Mouse (Mus musculus): ENCODE measurements around the gene Coq6. TPM values are rescaled to one million over a fixed set of nuclear protein-coding genes. Genes with fewer than 3 reads are reported as not detected.
A peak's percentile ranks its signal among the peaks of the same experiment; 100 is the strongest.

Coq6 gene
- polyA plus RNA-seq, 1 experiment from 2014 or later: 40.9 TPM

DNA sequence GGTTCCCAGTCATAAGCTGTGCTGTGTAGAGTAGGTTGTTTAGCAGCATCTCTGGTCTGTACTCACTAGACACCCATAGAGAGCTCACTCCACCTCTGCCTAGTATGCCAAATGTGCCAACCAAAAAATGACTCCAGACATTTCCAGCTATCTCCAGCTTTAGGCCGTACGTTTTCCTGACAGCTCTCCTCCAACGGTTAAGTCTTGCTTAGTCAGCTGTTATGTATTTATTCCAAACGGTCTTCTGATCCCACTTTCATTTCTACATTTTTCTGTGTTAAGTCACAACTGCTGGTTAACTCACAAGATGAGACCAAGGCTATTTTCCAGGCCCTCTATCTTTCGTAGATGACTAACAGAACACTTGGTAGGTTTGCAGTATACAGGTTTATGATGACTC, 37.2 kb downstream of the Coq6 start:
- WGBS: 85% methylated on average over 5 of the region's 5 CpGs

GRCm38 (mm10) chr12:84399135-84399534, 37.7 kb downstream of the Coq6 start:
- WGBS: 81% methylated on average over 9 of the region's 9 CpGs
- ATAC-seq (ENCODE audit: low FRiP score, low read depth): no peak
- Histone ChIP-seq H3K27me3 (replicated peaks) (no peaks in the 10 kb centered on the region), H3K4me1 (no peaks in the 10 kb centered on the region), H3K27ac (no peak overlapping the region), H3K4me3 (no peak overlapping the region), H3K4me2 (replicated peaks) (no peak overlapping the region), H3K36me3 (no peaks in the 10 kb centered on the region), H3K9me3 (no peaks in the 10 kb centered on the region), H3K9ac (no peak overlapping the region)

More for the DNA sequence above, 37.2 kb downstream of the Coq6 start:
- no peak overlapping the region for H3K9ac ChIP-seq
- H3K9me3 ChIP-seq: no peaks in the 10 kb centered on the region
- no peaks in the 10 kb centered on the region for H3K36me3 ChIP-seq
- H3K27ac ChIP-seq: no peak overlapping the region
- H3K4me2 ChIP-seq (replicated peaks): no peak overlapping the region
- no peaks in the 10 kb centered on the region for H3K27me3 ChIP-seq (replicated peaks)
- H3K4me3 ChIP-seq: no peak overlapping the region
- H3K4me1 ChIP-seq: no peaks in the 10 kb centered on the region
- ATAC-seq (ENCODE audit: low FRiP score, low read depth): no peak

GRCm38 (mm10) chr12:84399663-84400062, 38.2 kb downstream of the Coq6 start:
- no peak overlapping the region for H3K27ac ChIP-seq
- WGBS: 82% methylated on average over 9 of the region's 9 CpGs
- H3K36me3 ChIP-seq: no peaks in the 10 kb centered on the region
- no peak overlapping the region for H3K4me3 ChIP-seq
- H3K9ac ChIP-seq: no peak overlapping the region
- no peaks in the 10 kb centered on the region for H3K4me1 ChIP-seq
- no peaks in the 10 kb centered on the region for H3K9me3 ChIP-seq
- H3K27me3 ChIP-seq (replicated peaks): no peaks in the 10 kb centered on the region
- no peak for ATAC-seq (ENCODE audit: low FRiP score, low read depth)
- H3K4me2 ChIP-seq (replicated peaks): no peak overlapping the region

- WGBS: 85% methylated on average over 3 of the region's 3 CpGs
- Histone ChIP-seq H3K36me3 (no peaks in the 10 kb centered on the region), H3K9me3 (no peaks in the 10 kb centered on the region)
Observed at GRCm38 (mm10) chr12:84400068-84400467, 38.6 kb downstream of the Coq6 start.

GRCm38 (mm10) chr12:84400653-84401052, 39.2 kb downstream of the Coq6 start:
- Histone ChIP-seq H3K27me3 (replicated peaks) (no peaks in the 10 kb centered on the region), H3K4me2 (replicated peaks) (no peak overlapping the region), H3K4me3 (no peak overlapping the region), H3K9ac (no peak overlapping the region), H3K9me3 (no peaks in the 10 kb centered on the region), H3K4me1 (no peaks in the 10 kb centered on the region), H3K36me3 (no peaks in the 10 kb centered on the region), H3K27ac (no peak overlapping the region)
- WGBS: 72% methylated on average over 3 of the region's 3 CpGs
- ATAC-seq (ENCODE audit: low FRiP score, low read depth): no peak

More at GRCm38 (mm10) chr12:84400068-84400467, 38.6 kb downstream of the Coq6 start:
- H3K4me2 ChIP-seq (replicated peaks): no peak overlapping the region
- no peaks in the 10 kb centered on the region for H3K4me1 ChIP-seq
- no peak for ATAC-seq (ENCODE audit: low FRiP score, low read depth)
- no peak overlapping the region for H3K9ac ChIP-seq
- no peaks in the 10 kb centered on the region for H3K27me3 ChIP-seq (replicated peaks)
- no peak overlapping the region for H3K27ac ChIP-seq
- H3K4me3 ChIP-seq: no peak overlapping the region

- Histone ChIP-seq H3K9me3 (no peaks in the 10 kb centered on the region), H3K27me3 (replicated peaks) (no peaks in the 10 kb centered on the region), H3K9ac (no peak overlapping the region), H3K36me3 (no peaks in the 10 kb centered on the region), H3K4me3 (no peak overlapping the region), H3K4me2 (replicated peaks) (no peak overlapping the region), H3K27ac (no peak overlapping the region), H3K4me1 (peaks cover 3% of the 10 kb centered on the region)
- 80% methylated on average over 9 of the region's 9 CpGs for WGBS
- no peak for ATAC-seq (ENCODE audit: low FRiP score, low read depth)
Observed at GRCm38 (mm10) chr12:84402923-84403322, 41.5 kb downstream of the Coq6 start.

GRCm38 (mm10) chr12:84404541-84404940, 43.1 kb downstream of the Coq6 start:
- no peak for ATAC-seq (ENCODE audit: low FRiP score, low read depth)
- 74% methylated on average over 6 of the region's 6 CpGs for WGBS
- Histone ChIP-seq H3K9ac (no peak overlapping the region), H3K4me3 (no peak overlapping the region), H3K36me3 (no peaks in the 10 kb centered on the region), H3K9me3 (no peaks in the 10 kb centered on the region), H3K4me2 (replicated peaks) (no peak overlapping the region), H3K27me3 (replicated peaks) (no peaks in the 10 kb centered on the region), H3K27ac (no peak overlapping the region), H3K4me1 (peaks cover 7% of the 10 kb centered on the region)

- Histone ChIP-seq H3K27ac (no peak overlapping the region), H3K4me2 (replicated peaks) (no peak overlapping the region), H3K27me3 (replicated peaks) (no peaks in the 10 kb centered on the region), H3K4me3 (no peak overlapping the region), H3K9ac (no peak overlapping the region), H3K4me1 (peaks cover 7% of the 10 kb centered on the region), H3K9me3 (no peaks in the 10 kb centered on the region), H3K36me3 (no peaks in the 10 kb centered on the region)
- 64% methylated on average over 4 of the region's 4 CpGs for WGBS
- ATAC-seq (ENCODE audit: low FRiP score, low read depth): no peak
Observed at GRCm38 (mm10) chr12:84407259-84407658, 45.8 kb downstream of the Coq6 start.

- Histone ChIP-seq H3K4me2 (replicated peaks) (peak overlapping the region; percentile 88), H3K27ac (peak overlapping the region; percentile 11), H3K9me3 (no peaks in the 10 kb centered on the region), H3K4me3 (peak overlapping the region; percentile 60), H3K4me1 (peaks cover 7% of the 10 kb centered on the region), H3K27me3 (replicated peaks) (no peaks in the 10 kb centered on the region), H3K36me3 (no peaks in the 10 kb centered on the region), H3K9ac (peak overlapping the region; percentile 65)
- 2% methylated on average over 46 of the region's 52 CpGs for WGBS
- ATAC-seq (ENCODE audit: low FRiP score, low read depth): peak; percentile 67
Observed at GRCm38 (mm10) chr12:84407874-84408818, 46.7 kb downstream of the Coq6 start.

GRCm38 (mm10) chr12:84408819-84409507, 47.5 kb downstream of the Coq6 start, which contains the start of the genes Entpd5 and Bbof1:
TSS of gene Entpd5 (minus strand) at chr12:84409029.
TSS of gene Bbof1 (plus strand) at chr12:84409071.
- 1% methylated on average over 62 of the region's 63 CpGs for WGBS

DNA sequence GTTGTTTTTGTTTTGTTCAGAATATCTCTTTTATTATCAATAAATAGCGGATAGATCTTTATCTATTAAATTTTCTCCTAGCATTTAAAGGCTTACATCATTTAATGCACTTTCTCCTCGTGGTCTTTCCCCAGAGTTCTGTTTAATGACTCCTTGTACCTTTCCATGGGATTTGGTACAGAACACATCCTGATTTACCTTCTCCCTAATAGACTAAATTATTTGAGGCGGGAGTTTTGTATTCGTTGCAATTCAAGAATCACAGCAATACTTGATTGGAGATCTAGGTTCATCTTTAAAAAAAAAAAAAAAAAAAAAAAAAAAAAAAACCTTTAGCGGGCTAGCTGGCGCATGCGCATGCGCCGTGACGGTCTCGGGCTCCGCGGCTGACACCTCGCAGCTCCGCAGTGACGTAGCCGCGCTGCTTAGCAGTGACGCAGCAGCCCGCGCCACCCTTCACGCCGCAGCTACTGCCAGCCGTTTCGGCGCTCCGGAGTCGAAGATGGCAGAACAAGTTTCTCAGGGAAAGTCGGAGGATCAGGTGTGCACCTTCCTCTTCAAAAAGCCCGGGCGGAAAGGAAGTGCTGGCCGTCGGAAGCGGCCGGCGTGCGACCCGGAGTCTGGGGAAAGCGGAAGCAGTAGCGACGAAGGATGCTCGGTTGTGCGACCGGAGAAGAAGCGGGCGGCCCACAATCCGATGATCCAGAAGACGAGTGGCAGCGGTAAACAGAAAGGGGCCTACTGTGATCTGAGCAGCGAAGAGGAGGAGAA, 55.6 kb downstream of the Coq6 start, which contains the start of gene Rnf113a2:
Gene Rnf113a2 (plus strand): TSS at position 363 of the 771 bp plus-strand sequence.
- peak within 1 kb of the TSS; percentile 55 for H3K4me3 ChIP-seq
- no peaks in the 10 kb centered on the region for H3K27me3 ChIP-seq (replicated peaks)
- H3K4me1 ChIP-seq: 0 out of 2 replicates have a peak, but pooled peaks cover 3% of the 10 kb centered on the region
- peak within 1 kb of the TSS; percentile 77 for H3K4me2 ChIP-seq (replicated peaks)
- peak within 1 kb of the TSS; percentile 61 for H3K9ac ChIP-seq
- H3K9me3 ChIP-seq: no peaks in the 10 kb centered on the region
- H3K36me3 ChIP-seq: no peaks in the 10 kb centered on the region
- peak; percentile 94 for ATAC-seq (ENCODE audit: low FRiP score, low read depth)
- WGBS: 3% methylated on average over 50 of the region's 50 CpGs
- no peak within 1 kb of the TSS; the same call in 1 of the 2 replicates for H3K27ac ChIP-seq

More at GRCm38 (mm10) chr12:84408819-84409507, 47.5 kb downstream of the Coq6 start, which contains the start of the genes Entpd5 and Bbof1:
- Histone ChIP-seq H3K36me3 (no peaks in the 10 kb centered on the region), H3K27ac (peak within 1 kb of the TSS; percentile 11; the same call in 1 of the 2 replicates), H3K9ac (peak within 1 kb of the TSS; percentile 65), H3K4me2 (replicated peaks) (peak within 1 kb of the TSS; percentile 88), H3K27me3 (replicated peaks) (no peaks in the 10 kb centered on the region), H3K9me3 (no peaks in the 10 kb centered on the region), H3K4me1 (peaks cover 7% of the 10 kb centered on the region), H3K4me3 (peak within 1 kb of the TSS; percentile 60)
- peak; percentile 93 for ATAC-seq (ENCODE audit: low FRiP score, low read depth)

Measured in neural tube, embryonic 12.5 days (tissue).